Mouse (Mus musculus) MEL (cell line): Measurements from ENCODE around the gene Lpin3. TPM values are rescaled to one million over a fixed set of nuclear protein-coding genes. Genes with fewer than 3 reads are reported as not detected.

Source experiments
- DNase-seq: peaks from one replicate; pipeline ENCODE4 v3.0.0; 2011; ENCODE audit warnings: low read depth, low spot score
- H3K27ac ChIP-seq: 2 replicates; pipeline ENCODE4 v1.5.1; 2012; ENCODE audit warnings: low read depth, mild to moderate bottlenecking, control low read depth, low read length, moderate library complexity; ENCODE audit not compliant: control insufficient read depth
- H3K27me3 ChIP-seq, 2 experiments: fragments of 150-350 bp in 1 of 2; sonication (generic) in 1 of 2; 2 replicates each; pipeline ENCODE4 v1.6.1; 2012; ENCODE audit warnings: low read length in 2 of 2, mild to moderate bottlenecking in 2 of 2, improper control_type of control experiment in 1 of 2, moderate library complexity in 1 of 2; ENCODE audit not compliant: insufficient read depth in 2 of 2, control insufficient read depth in 1 of 2
- H3K36me3 ChIP-seq, 2 experiments: 2 replicates each; pipeline ENCODE4 v1.6.1; 2012 to 2014; ENCODE audit warnings: low read length in 2 of 2, improper control_type of control experiment in 1 of 2, inconsistent platforms in 1 of 2, mild to moderate bottlenecking in 1 of 2; ENCODE audit not compliant: insufficient read depth in 2 of 2, control insufficient read depth in 1 of 2
- H3K4me1 ChIP-seq, 2 experiments: fragments of 150-350 bp in 1 of 2; sonication (generic) in 1 of 2; 2 replicates each; pipeline ENCODE4 v1.6.1; 2012; ENCODE audit warnings: low read length in 2 of 2, improper control_type of control experiment in 1 of 2, mild to moderate bottlenecking in 1 of 2; ENCODE audit not compliant: insufficient read depth in 2 of 2, control insufficient read depth in 1 of 2
- H3K4me3 ChIP-seq, 2 experiments: fragments of 150-350 bp in 1 of 2; sonication (generic) in 1 of 2; 2 replicates each; pipeline ENCODE4 v1.5.1; 2012; ENCODE audit warnings: low read depth in 2 of 2, low read length in 2 of 2, mild to moderate bottlenecking in 2 of 2, moderate library complexity in 2 of 2, control low read depth in 1 of 2, improper control_type of control experiment in 1 of 2; ENCODE audit not compliant: control insufficient read depth in 1 of 2, insufficient read depth in 1 of 2
- H3K79me2 ChIP-seq: 2 replicates; pipeline ENCODE4 v1.6.1; 2012; ENCODE audit warnings: mild to moderate bottlenecking, low read length, moderate library complexity; ENCODE audit not compliant: control insufficient read depth, poor library complexity, insufficient read depth
- H3K9ac ChIP-seq: 2 replicates; pipeline ENCODE4 v1.6.1; 2012; ENCODE audit warnings: low read depth, mild to moderate bottlenecking, control low read depth, low read length, moderate library complexity; ENCODE audit not compliant: control insufficient read depth, poor library complexity, severe bottlenecking
- H3K9me3 ChIP-seq: fragments of 150-350 bp; sonication (generic); replicated peaks from 2 replicates; pipeline ENCODE4 v1.6.1; 2012; ENCODE audit warnings: mild to moderate bottlenecking, low read length, improper control_type of control experiment, moderate library complexity; ENCODE audit not compliant: insufficient read depth
- BHLHE40 ChIP-seq: IDR thresholded peaks from 2 replicates; pipeline ENCODE4 v1.6.1; 2012; ENCODE audit warnings: low read depth, mild to moderate bottlenecking, inconsistent platforms, low read length, improper control_type of control experiment, borderline replicate concordance
- CHD1 ChIP-seq: IDR thresholded peaks from 2 replicates; pipeline ENCODE4 v1.6.1; 2012; ENCODE audit warnings: low read depth, mild to moderate bottlenecking, inconsistent platforms, low read length, improper control_type of control experiment
- CHD2 ChIP-seq: IDR thresholded peaks from 2 replicates; pipeline ENCODE4 v1.6.1; 2011; ENCODE audit warnings: low read length, improper control_type of control experiment
- CTCF ChIP-seq, 3 experiments: IDR thresholded peaks in 2 of 3; conservative IDR thresholded peaks in 1 of 3; 2 replicates each; pipeline ENCODE4 v1.5.1; 2011 to 2012; ENCODE audit warnings: low read length in 3 of 3, low read depth in 2 of 3, mild to moderate bottlenecking in 2 of 3, improper control_type of control experiment in 1 of 3, inconsistent platforms in 1 of 3, mixed read lengths in 1 of 3, moderate library complexity in 1 of 3; ENCODE audit not compliant: control insufficient read depth in 1 of 3, insufficient read depth in 1 of 3, poor library complexity in 1 of 3, severe bottlenecking in 1 of 3
- E2F4 ChIP-seq: IDR thresholded peaks from 2 replicates; pipeline ENCODE4 v1.6.1; 2011; ENCODE audit warnings: low read depth, low read length, improper control_type of control experiment, borderline replicate concordance
- ELF1 ChIP-seq: IDR thresholded peaks from 2 replicates; pipeline ENCODE4 v1.6.1; 2014; ENCODE audit warnings: low read depth, mild to moderate bottlenecking, inconsistent platforms, low read length, improper control_type of control experiment, moderate library complexity
- EP300 ChIP-seq, 2 experiments: IDR thresholded peaks; 2 replicates each; pipeline ENCODE4 v1.6.1; 2011; ENCODE audit warnings: improper control_type of control experiment in 2 of 2, low read length in 2 of 2, low read depth in 1 of 2, mild to moderate bottlenecking in 1 of 2
- GATA1 ChIP-seq: IDR thresholded peaks from 2 replicates; pipeline ENCODE4 v1.6.1; 2011; ENCODE audit warnings: low read depth, low read length, improper control_type of control experiment
- KAT2A ChIP-seq: conservative IDR thresholded peaks from 2 replicates; pipeline ENCODE4 v1.6.1; 2012; ENCODE audit warnings: low read depth, low read length, improper control_type of control experiment, inconsistent platforms
- MAFK ChIP-seq: IDR thresholded peaks from 2 replicates; pipeline ENCODE4 v1.6.1; 2011; ENCODE audit warnings: low read depth, mild to moderate bottlenecking, low read length, improper control_type of control experiment, borderline replicate concordance
- MEF2A ChIP-seq: IDR thresholded peaks from 2 replicates; pipeline ENCODE4 v1.6.1; 2014; ENCODE audit warnings: low read depth, mild to moderate bottlenecking, inconsistent platforms, low read length, improper control_type of control experiment; ENCODE audit not compliant: poor library complexity, insufficient replicate concordance, severe bottlenecking; ENCODE audit errors: extremely low read depth
- MXI1 ChIP-seq: IDR thresholded peaks from 2 replicates; pipeline ENCODE4 v1.6.1; 2011; ENCODE audit warnings: mild to moderate bottlenecking, low read depth, low read length, improper control_type of control experiment
- MYC ChIP-seq: IDR thresholded peaks from 2 replicates; pipeline ENCODE4 v1.6.1; 2011; ENCODE audit warnings: low read depth, mild to moderate bottlenecking, low read length, improper control_type of control experiment, moderate library complexity
- NELFE ChIP-seq: IDR thresholded peaks from 2 replicates; pipeline ENCODE4 v1.6.1; 2011; ENCODE audit warnings: low read depth, low read length, improper control_type of control experiment
- NRF1 ChIP-seq: IDR thresholded peaks from 2 replicates; pipeline ENCODE4 v1.6.1; 2014; ENCODE audit warnings: low read depth, mild to moderate bottlenecking, inconsistent platforms, low read length, improper control_type of control experiment, moderate library complexity; ENCODE audit not compliant: poor library complexity, insufficient read depth, severe bottlenecking
- POLR2A ChIP-seq, 2 experiments: IDR thresholded peaks; 2 replicates each; pipeline ENCODE4 v1.6.1; 2011 to 2012; ENCODE audit warnings: low read length in 2 of 2, mild to moderate bottlenecking in 2 of 2, control low read depth in 1 of 2, improper control_type of control experiment in 1 of 2, low read depth in 1 of 2, moderate library complexity in 1 of 2; ENCODE audit not compliant: control insufficient read depth in 1 of 2, insufficient read depth in 1 of 2, poor library complexity in 1 of 2
- POLR2AphosphoS5 ChIP-seq: IDR thresholded peaks from 2 replicates; pipeline ENCODE4 v1.6.1; 2012; ENCODE audit warnings: low read depth, borderline replicate concordance, mild to moderate bottlenecking, inconsistent platforms, low read length, moderate library complexity, mixed read lengths
- RAD21 ChIP-seq: IDR thresholded peaks from 2 replicates; pipeline ENCODE4 v1.6.1; 2011; ENCODE audit warnings: mild to moderate bottlenecking, low read depth, low read length, improper control_type of control experiment
- SMC3 ChIP-seq: IDR thresholded peaks from 2 replicates; pipeline ENCODE4 v1.6.1; 2011; ENCODE audit warnings: low read depth, low read length, improper control_type of control experiment
- TAL1 ChIP-seq: IDR thresholded peaks from 2 replicates; pipeline ENCODE4 v1.6.1; 2012; ENCODE audit warnings: mild to moderate bottlenecking, inconsistent platforms, low read length, moderate library complexity, mixed read lengths
- TBP ChIP-seq: IDR thresholded peaks from 2 replicates; pipeline ENCODE4 v1.8.0; 2011; ENCODE audit warnings: low read depth, low read length, improper control_type of control experiment
- USF1 ChIP-seq: IDR thresholded peaks from 2 replicates; pipeline ENCODE4 v1.6.1; 2014; ENCODE audit warnings: low read depth, mild to moderate bottlenecking, inconsistent platforms, low read length, improper control_type of control experiment, moderate library complexity
- USF2 ChIP-seq, 2 experiments: IDR thresholded peaks; 2 replicates each; pipeline ENCODE4 v1.6.1; 2011 to 2012; ENCODE audit warnings: improper control_type of control experiment in 2 of 2, low read length in 2 of 2, borderline replicate concordance in 1 of 2, inconsistent platforms in 1 of 2, low read depth in 1 of 2, mild to moderate bottlenecking in 1 of 2; ENCODE audit not compliant: insufficient read depth in 1 of 2
- ZKSCAN1 ChIP-seq: IDR thresholded peaks from 2 replicates; pipeline ENCODE4 v1.6.1; 2012; ENCODE audit warnings: low read depth, mild to moderate bottlenecking, inconsistent platforms, low read length, improper control_type of control experiment, moderate library complexity
- ZMIZ1 ChIP-seq: IDR thresholded peaks from 2 replicates; pipeline ENCODE4 v1.6.1; 2012; ENCODE audit warnings: low read depth, mild to moderate bottlenecking, inconsistent platforms, low read length, improper control_type of control experiment, moderate library complexity
- polyA plus RNA-seq, 2 experiments: library from polyadenylated mRNA; stranded (reverse) in 1 of 2; unstranded in 1 of 2; fragments of >175 nt in 1 of 2; fragments of >200 nt in 1 of 2; gene quantifications; 2 replicates each; pipeline versions ENCODE4 v1.2.1 to v1.2.4; 2012; ENCODE audit warnings: low replicate concordance in 2 of 2, low read depth in 1 of 2; ENCODE audit not compliant: insufficient read length in 2 of 2, insufficient read depth in 1 of 2, missing spikeins in 1 of 2
- total RNA-seq: library from RNA; depleted of rRNA; stranded (reverse); fragments of 300-350 nt; gene quantifications from 2 replicates; pipeline ENCODE4 v1.2.3, GENCODE M21; 2012; rRNA removed

Gene Lpin3
- total RNA-seq (0.07 and 0.08 TPM in 2 replicates), polyA plus RNA-seq (under 1 TPM in 1 of 2 experiments, not detected in 1; 0.17 TPM)

- no peaks in the 10 kb centered on the region for H3K36me3 ChIP-seq
- H3K27me3 ChIP-seq, result no peaks in the 10 kb centered on the region
- no peak for DNase-seq
- no peaks in the 10 kb centered on the region for H3K9me3 ChIP-seq
- H3K9ac ChIP-seq, result no peak within 1 kb of the TSS
- H3K4me1 ChIP-seq, result peaks cover 2 to 4% of the 10 kb centered on the region in 2 experiments; a peak in 3 of 4 replicates
- TF ChIP-seq MEF2A (no peak), TAL1 (no peak), KAT2A (no peak), E2F4 (no peak), POLR2AphosphoS5 (no peak), CTCF (IDR thresholded peaks at IDR 0.05 in 2 of 3, conservative IDR thresholded peaks at IDR 0.05 in 1 of 3; ENCODE audit: control insufficient read depth in 1 of 3, insufficient read depth in 1 of 3, low read depth in 2 of 3, low read length in 3 of 3, poor library complexity in 1 of 3, severe bottlenecking in 1 of 3) (no peak), ZKSCAN1 (no peak), MYC (no peak), EP300 (IDR thresholded peaks at IDR 0.05; ENCODE audit: low read depth in 1 of 2, low read length in 2 of 2) (no peak), MAFK (no peak), RAD21 (no peak), CHD1 (no peak), TBP (no peak), USF1 (no peak), BHLHE40 (no peak), NRF1 (no peak)
- H3K27ac ChIP-seq, result no peak within 1 kb of the TSS
- 0 out of 4 replicates have a peak within 1 kb of the TSS, but pooled peaks of 1 of the 2 experiments have one; percentile 15 for H3K4me3 ChIP-seq
- no peaks in the 10 kb centered on the region for H3K79me2 ChIP-seq
These were observed at the start of gene Lpin3 for GRCm38 (mm10) chr2:160880453-160881195. TSS of gene Lpin3 (plus strand) at chr2:160880670.

- Histone ChIP-seq H3K27ac (no peak overlapping the region), H3K4me3 (no peak overlapping the region), H3K9ac (no peak overlapping the region), H3K36me3 (peaks cover 0 to 2% of the 10 kb centered on the region in 2 experiments; a peak in 1 of 4 replicates), H3K27me3 (no peaks in the 10 kb centered on the region), H3K79me2 (no peaks in the 10 kb centered on the region), H3K4me1 (no peaks in the 10 kb centered on the region; a peak in 2 of 4 replicates), H3K9me3 (no peaks in the 10 kb centered on the region)
- no peak for TF ChIP-seq NELFE
- no peak for TF ChIP-seq POLR2A (IDR thresholded peaks at IDR 0.05; ENCODE audit: control insufficient read depth in 1 of 2, insufficient read depth in 1 of 2, low read depth in 1 of 2, low read length in 2 of 2, poor library complexity in 1 of 2)
- no peak for TF ChIP-seq SMC3
- 0 out of 2 replicates have a peak, but pooled peaks have one; percentile 28 for TF ChIP-seq GATA1
- TF ChIP-seq USF2 (IDR thresholded peaks at IDR 0.05; ENCODE audit: borderline replicate concordance in 1 of 2, insufficient read depth in 1 of 2, low read depth in 1 of 2, low read length in 2 of 2), result no peak
- TF ChIP-seq EP300 (IDR thresholded peaks at IDR 0.05; ENCODE audit: low read depth in 1 of 2, low read length in 2 of 2), result peak in 1 of 2 experiments; percentile 51; a peak in 2 of 4 replicates
- no peak for TF ChIP-seq ZKSCAN1
- no peak for TF ChIP-seq ZMIZ1
- TF ChIP-seq MXI1, result no peak
- no peak for TF ChIP-seq ELF1
- 0 out of 2 replicates have a peak, but pooled peaks have one; percentile 24 for TF ChIP-seq MYC
- no peak for TF ChIP-seq USF1
- no peak for TF ChIP-seq POLR2AphosphoS5
- no peak for TF ChIP-seq CHD2
- peak; percentile 51 for DNase-seq
These were observed 39.6 kb upstream of the Lpin3 start for GRCm38 (mm10) chr2:160840838-160841237.
